Mouse (Mus musculus): ENCODE measurements around the gene Nceh1.

DNA sequence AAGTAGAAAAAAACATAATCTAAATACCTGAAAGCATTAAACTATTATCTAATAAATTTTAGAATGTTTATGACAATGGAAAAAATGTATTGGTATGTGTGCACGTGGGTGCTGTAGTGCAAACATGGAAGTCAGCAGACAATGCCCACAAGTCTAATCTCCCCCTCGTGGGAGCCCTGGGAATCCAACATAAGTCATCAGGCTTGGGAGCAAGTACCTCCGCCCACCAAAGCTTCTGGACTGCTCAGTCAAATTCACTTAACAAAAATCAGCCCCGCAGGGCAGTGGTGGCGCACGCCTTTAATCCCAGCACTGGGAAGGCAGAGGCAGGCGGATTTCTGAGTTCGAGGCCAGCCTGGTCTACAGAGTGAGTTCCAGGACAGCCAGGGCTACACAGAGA lies 42.7 kb upstream of the Nceh1 start:
- TF ChIP-seq CTCF (IDR thresholded peaks at IDR 0.05), result no peak
- TF ChIP-seq EP300 (IDR thresholded peaks at IDR 0.05), result no peak
